Mouse (Mus musculus): ENCODE measurements around the gene Raly. TPM values are rescaled to one million over a fixed set of nuclear protein-coding genes. Genes with fewer than 3 reads are reported as not detected.

Raly gene
- polyA plus RNA-seq, 1 experiment from 2014 or later: 37.1 TPM

- Histone ChIP-seq H3K9ac (peak overlapping the region; percentile 55), H3K27ac (peak overlapping the region; percentile 95), H3K4me2 (peak overlapping the region; percentile 60), H3K36me3 (no peaks in the 10 kb centered on the region), H3K4me3 (0 out of 2 replicates have a peak overlapping the region, but pooled peaks have one; percentile 2), H3K27me3 (replicated peaks) (no peaks in the 10 kb centered on the region), H3K9me3 (replicated peaks) (no peaks in the 10 kb centered on the region), H3K4me1 (peaks cover 58% of the 10 kb centered on the region)
- peak; percentile 74 for ATAC-seq
- 45% methylated on average over 3 of the region's 3 CpGs for WGBS (ENCODE audit: insufficient replicate concordance)
These were observed 27.7 kb upstream of the Raly start for GRCm38 (mm10) chr2:154763226-154763625.

GRCm38 (mm10) chr2:154764828-154765497, 25.9 kb upstream of the Raly start:
- peak overlapping the region; percentile 24 for H3K4me3 ChIP-seq
- 63% methylated on average over 9 of the region's 9 CpGs for WGBS (ENCODE audit: insufficient replicate concordance)

GRCm38 (mm10) chr2:154765554-154766008, 25.3 kb upstream of the Raly start:
- ATAC-seq: peak; percentile 46
- Histone ChIP-seq H3K27me3 (replicated peaks) (no peaks in the 10 kb centered on the region), H3K27ac (peak overlapping the region; percentile 95), H3K9ac (peak overlapping the region; percentile 49), H3K9me3 (replicated peaks) (no peaks in the 10 kb centered on the region), H3K36me3 (no peaks in the 10 kb centered on the region), H3K4me2 (peak overlapping the region; percentile 63), H3K4me1 (peaks cover 61% of the 10 kb centered on the region), H3K4me3 (no peak overlapping the region)
- 46% methylated on average over 8 of the region's 8 CpGs for WGBS (ENCODE audit: insufficient replicate concordance)

More at GRCm38 (mm10) chr2:154764828-154765497, 25.9 kb upstream of the Raly start:
- Histone ChIP-seq H3K9ac (peak overlapping the region; percentile 49), H3K36me3 (no peaks in the 10 kb centered on the region), H3K9me3 (replicated peaks) (no peaks in the 10 kb centered on the region), H3K4me2 (peak overlapping the region; percentile 63), H3K27me3 (replicated peaks) (no peaks in the 10 kb centered on the region), H3K27ac (peak overlapping the region; percentile 95), H3K4me1 (peaks cover 61% of the 10 kb centered on the region)
- ATAC-seq: peak; percentile 97

GRCm38 (mm10) chr2:154767051-154767450, 23.8 kb upstream of the Raly start:
- no peaks in the 10 kb centered on the region for H3K36me3 ChIP-seq
- H3K9ac ChIP-seq: no peak overlapping the region
- peak overlapping the region; percentile 61 for H3K27ac ChIP-seq
- ATAC-seq: no peak
- H3K4me3 ChIP-seq: no peak overlapping the region
- H3K4me2 ChIP-seq: no peak overlapping the region
- no peaks in the 10 kb centered on the region for H3K9me3 ChIP-seq (replicated peaks)
- 48% methylated on average over 6 of the region's 6 CpGs for WGBS (ENCODE audit: insufficient replicate concordance)
- H3K27me3 ChIP-seq (replicated peaks): no peaks in the 10 kb centered on the region
- peaks cover 59% of the 10 kb centered on the region for H3K4me1 ChIP-seq

DNA sequence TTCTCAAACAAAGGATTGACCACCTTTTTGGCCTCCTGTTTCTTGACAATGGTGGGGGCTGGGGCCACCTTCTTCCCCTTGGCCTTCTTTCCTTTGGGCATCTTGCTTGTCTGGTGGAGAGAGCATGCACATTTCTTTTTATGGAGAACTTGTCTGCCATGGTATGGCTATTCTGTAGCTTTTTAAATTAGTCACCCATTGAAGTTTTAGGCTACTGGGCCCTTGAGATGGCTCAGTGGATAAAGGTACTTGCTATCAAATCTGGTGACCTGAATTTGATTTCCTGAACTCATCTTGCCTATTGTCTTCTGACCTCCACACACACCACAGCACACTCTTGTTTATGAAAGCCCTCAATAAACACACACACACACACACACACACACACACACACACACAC, 21.0 kb upstream of the Raly start, which contains the start of gene Gm14214:
Gene Gm14214 (minus strand): TSS at position 101 of the 400 bp plus-strand sequence.
- Histone ChIP-seq H3K27me3 (replicated peaks) (no peaks in the 10 kb centered on the region), H3K9me3 (replicated peaks) (no peaks in the 10 kb centered on the region; the same call in 1 of the 2 replicates), H3K4me3 (no peak within 1 kb of the TSS), H3K27ac (no peak within 1 kb of the TSS), H3K4me1 (peaks cover 30% of the 10 kb centered on the region), H3K4me2 (no peak within 1 kb of the TSS), H3K9ac (no peak within 1 kb of the TSS), H3K36me3 (no peaks in the 10 kb centered on the region)
- no peak for ATAC-seq

- Histone ChIP-seq H3K36me3 (no peaks in the 10 kb centered on the region), H3K27me3 (replicated peaks) (no peaks in the 10 kb centered on the region), H3K4me3 (no peak overlapping the region), H3K4me2 (no peak overlapping the region), H3K27ac (no peak overlapping the region), H3K4me1 (peaks cover 19% of the 10 kb centered on the region), H3K9me3 (replicated peaks) (no peaks in the 10 kb centered on the region; the same call in 1 of the 2 replicates), H3K9ac (no peak overlapping the region)
- WGBS (ENCODE audit: insufficient replicate concordance): 74% methylated on average over 8 of the region's 8 CpGs
- no peak for ATAC-seq
These were observed 19.3 kb upstream of the Raly start for GRCm38 (mm10) chr2:154771604-154772003.

GRCm38 (mm10) chr2:154774032-154774431, 16.9 kb upstream of the Raly start:
- Histone ChIP-seq H3K9me3 (replicated peaks) (no peaks in the 10 kb centered on the region; the same call in 1 of the 2 replicates), H3K27ac (no peak overlapping the region), H3K36me3 (no peaks in the 10 kb centered on the region), H3K4me3 (no peak overlapping the region), H3K9ac (no peak overlapping the region), H3K4me2 (no peak overlapping the region), H3K27me3 (replicated peaks) (peaks cover 5% of the 10 kb centered on the region), H3K4me1 (peaks cover 7% of the 10 kb centered on the region; the same call in 1 of the 2 replicates)
- ATAC-seq: no peak
- WGBS (ENCODE audit: insufficient replicate concordance): 71% methylated on average over 1 of the region's 1 CpGs

- no peak for ATAC-seq
- WGBS (ENCODE audit: insufficient replicate concordance): 51% methylated on average over 7 of the region's 7 CpGs
- H3K27ac ChIP-seq: no peak overlapping the region
These were observed 14.4 kb upstream of the Raly start for GRCm38 (mm10) chr2:154776496-154776895.

DNA sequence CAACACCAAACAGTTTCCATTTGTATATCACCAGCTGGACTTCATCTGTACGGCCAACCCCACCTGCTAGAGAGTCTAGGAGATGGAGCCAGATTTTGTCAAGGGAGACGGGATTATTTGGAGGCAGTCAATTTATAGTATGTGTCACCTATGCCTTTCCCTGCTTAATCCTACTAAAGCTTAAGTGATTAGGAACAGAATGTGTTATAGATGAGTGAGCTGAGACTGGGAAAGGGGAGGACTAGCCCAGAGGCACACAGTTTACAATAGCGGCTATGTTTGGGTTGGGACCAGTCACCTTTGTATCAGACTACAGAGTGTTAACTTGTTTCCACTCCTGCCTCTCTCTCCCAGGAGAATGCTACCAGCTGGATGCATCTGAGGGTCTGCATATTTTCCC, 11.2 kb upstream of the Raly start:
- H3K4me3 ChIP-seq: no peak overlapping the region
- peaks cover 18% of the 10 kb centered on the region for H3K27me3 ChIP-seq (replicated peaks)
- no peak overlapping the region for H3K4me2 ChIP-seq
- no peak for ATAC-seq
- no peak overlapping the region for H3K9ac ChIP-seq
- 69% methylated on average over 3 of the region's 3 CpGs for WGBS (ENCODE audit: insufficient replicate concordance)
- no peak overlapping the region for H3K27ac ChIP-seq
- no peaks in the 10 kb centered on the region for H3K36me3 ChIP-seq
- H3K4me1 ChIP-seq: peaks cover 17% of the 10 kb centered on the region
- H3K9me3 ChIP-seq (replicated peaks): no peaks in the 10 kb centered on the region

More at GRCm38 (mm10) chr2:154776496-154776895, 14.4 kb upstream of the Raly start:
- peaks cover 7% of the 10 kb centered on the region; the same call in 1 of the 2 replicates for H3K4me1 ChIP-seq
- no peak overlapping the region for H3K9ac ChIP-seq
- H3K36me3 ChIP-seq: no peaks in the 10 kb centered on the region
- no peak overlapping the region for H3K4me2 ChIP-seq
- H3K4me3 ChIP-seq: no peak overlapping the region
- no peaks in the 10 kb centered on the region; the same call in 1 of the 2 replicates for H3K9me3 ChIP-seq (replicated peaks)
- H3K27me3 ChIP-seq (replicated peaks): peaks cover 9% of the 10 kb centered on the region

- no peak overlapping the region for H3K4me2 ChIP-seq
- H3K27me3 ChIP-seq (replicated peaks): peaks cover 18% of the 10 kb centered on the region
- H3K36me3 ChIP-seq: no peaks in the 10 kb centered on the region
- no peak overlapping the region for H3K9ac ChIP-seq
- H3K4me1 ChIP-seq: peaks cover 32% of the 10 kb centered on the region
- WGBS (ENCODE audit: insufficient replicate concordance): 64% methylated on average over 4 of the region's 4 CpGs
- no peak for ATAC-seq
- H3K4me3 ChIP-seq: no peak overlapping the region
- H3K27ac ChIP-seq: no peak overlapping the region
- no peaks in the 10 kb centered on the region for H3K9me3 ChIP-seq (replicated peaks)
These were observed 8.5 kb upstream of the Raly start for GRCm38 (mm10) chr2:154782361-154782760.

- ATAC-seq: no peak
- peaks cover 18% of the 10 kb centered on the region for H3K27me3 ChIP-seq (replicated peaks)
- no peak overlapping the region for H3K4me3 ChIP-seq
- H3K36me3 ChIP-seq: no peaks in the 10 kb centered on the region
- H3K4me1 ChIP-seq: peaks cover 39% of the 10 kb centered on the region
- H3K9me3 ChIP-seq (replicated peaks): no peaks in the 10 kb centered on the region
- H3K27ac ChIP-seq: no peak overlapping the region
- 74% methylated on average over 17 of the region's 17 CpGs for WGBS (ENCODE audit: insufficient replicate concordance)
- H3K4me2 ChIP-seq: no peak overlapping the region
- H3K9ac ChIP-seq: no peak overlapping the region
These were observed 7.8 kb upstream of the Raly start for GRCm38 (mm10) chr2:154782856-154783650.

GRCm38 (mm10) chr2:154785284-154785683, 5.6 kb upstream of the Raly start:
- Histone ChIP-seq H3K27ac (peak overlapping the region; percentile 41; the same call in 1 of the 2 replicates), H3K4me1 (peaks cover 61% of the 10 kb centered on the region), H3K27me3 (replicated peaks) (peaks cover 13% of the 10 kb centered on the region), H3K36me3 (no peaks in the 10 kb centered on the region), H3K9me3 (replicated peaks) (no peaks in the 10 kb centered on the region), H3K4me3 (no peak overlapping the region), H3K4me2 (peak overlapping the region; percentile 56; the same call in 1 of the 2 replicates), H3K9ac (no peak overlapping the region)
- WGBS (ENCODE audit: insufficient replicate concordance): 54% methylated on average over 3 of the region's 3 CpGs
- ATAC-seq: no peak
